Mouse (Mus musculus): ENCODE results near the gene Gm13285. TPM values are rescaled to one million over a fixed set of nuclear protein-coding genes. Genes with fewer than 3 reads are reported as not detected.
"Not testable (repeated sequence)": the region's sequence is repeated elsewhere in the genome, so short reads cannot be mapped to it uniquely, and the experiment has no call there.

Gm13285 gene
- not detected in 2 replicates for total RNA-seq (2017)

- not testable (repeated sequence) for ATAC-seq (ENCODE audit: extremely low read depth, insufficient number of reproducible peaks, low FRiP score, poor library complexity, severe bottlenecking)
Measured at GRCm38 (mm10) chr4:88799365-88799764, at the start of gene Gm13285. Gene Gm13285 (plus strand): TSS chr4:88799665.

- ATAC-seq (ENCODE audit: extremely low read depth, insufficient number of reproducible peaks, low FRiP score, poor library complexity, severe bottlenecking): no peak
Measured at GRCm38 (mm10) chr4:88749926-88750325, 49.5 kb upstream of the Gm13285 start.

- ATAC-seq (ENCODE audit: extremely low read depth, insufficient number of reproducible peaks, low FRiP score, poor library complexity, severe bottlenecking): not testable (repeated sequence)
Measured at GRCm38 (mm10) chr4:88754818-88755340, 44.6 kb upstream of the Gm13285 start, which contains the start of gene Gm13271. Gene Gm13271 (plus strand): TSS chr4:88754868.

GRCm38 (mm10) chr4:88756581-88757513, 42.6 kb upstream of the Gm13285 start:
- not testable (repeated sequence) for ATAC-seq (ENCODE audit: extremely low read depth, insufficient number of reproducible peaks, low FRiP score, poor library complexity, severe bottlenecking)

GRCm38 (mm10) chr4:88757628-88758031, 41.8 kb upstream of the Gm13285 start:
- ATAC-seq (ENCODE audit: extremely low read depth, insufficient number of reproducible peaks, low FRiP score, poor library complexity, severe bottlenecking): peak; percentile 100

- ATAC-seq (ENCODE audit: extremely low read depth, insufficient number of reproducible peaks, low FRiP score, poor library complexity, severe bottlenecking): not testable (repeated sequence)
Measured at GRCm38 (mm10) chr4:88758751-88759150, 40.7 kb upstream of the Gm13285 start.

GRCm38 (mm10) chr4:88759610-88760268, 39.7 kb upstream of the Gm13285 start, which contains the start of gene Gm13283:
Gene Gm13283 (plus strand): TSS chr4:88760119.
- not testable (repeated sequence) for ATAC-seq (ENCODE audit: extremely low read depth, insufficient number of reproducible peaks, low FRiP score, poor library complexity, severe bottlenecking)

- not testable (repeated sequence) for ATAC-seq (ENCODE audit: extremely low read depth, insufficient number of reproducible peaks, low FRiP score, poor library complexity, severe bottlenecking)
Measured at GRCm38 (mm10) chr4:88760431-88760830, 39.0 kb upstream of the Gm13285 start.

GRCm38 (mm10) chr4:88761776-88762175, 37.7 kb upstream of the Gm13285 start:
- not testable (repeated sequence) for ATAC-seq (ENCODE audit: extremely low read depth, insufficient number of reproducible peaks, low FRiP score, poor library complexity, severe bottlenecking)

- ATAC-seq (ENCODE audit: extremely low read depth, insufficient number of reproducible peaks, low FRiP score, poor library complexity, severe bottlenecking): not testable (repeated sequence)
Measured at GRCm38 (mm10) chr4:88762341-88762740, 37.1 kb upstream of the Gm13285 start.

GRCm38 (mm10) chr4:88763384-88764018, 36.0 kb upstream of the Gm13285 start:
- ATAC-seq (ENCODE audit: extremely low read depth, insufficient number of reproducible peaks, low FRiP score, poor library complexity, severe bottlenecking): peak; percentile 85

GRCm38 (mm10) chr4:88773534-88773933, 25.9 kb upstream of the Gm13285 start, which contains the start of gene Gm13290:
Gene Gm13290 (plus strand): TSS chr4:88773834.
- ATAC-seq (ENCODE audit: extremely low read depth, insufficient number of reproducible peaks, low FRiP score, poor library complexity, severe bottlenecking): not testable (repeated sequence)

- not testable (repeated sequence) for ATAC-seq (ENCODE audit: extremely low read depth, insufficient number of reproducible peaks, low FRiP score, poor library complexity, severe bottlenecking)
Measured at GRCm38 (mm10) chr4:88776622-88777021, 22.8 kb upstream of the Gm13285 start, which contains the start of gene Gm13289. Gene Gm13289 (plus strand): TSS chr4:88776922.

- not testable (repeated sequence) for ATAC-seq (ENCODE audit: extremely low read depth, insufficient number of reproducible peaks, low FRiP score, poor library complexity, severe bottlenecking)
Measured at GRCm38 (mm10) chr4:88779550-88779949, 19.9 kb upstream of the Gm13285 start, which contains the start of gene Gm13272. Gene Gm13272 (plus strand): TSS chr4:88779850.

- not testable (repeated sequence) for ATAC-seq (ENCODE audit: extremely low read depth, insufficient number of reproducible peaks, low FRiP score, poor library complexity, severe bottlenecking)
Measured at GRCm38 (mm10) chr4:88780320-88780719, 19.1 kb upstream of the Gm13285 start.

GRCm38 (mm10) chr4:88781831-88782230, 17.6 kb upstream of the Gm13285 start, which contains the start of gene Ifnz:
Gene Ifnz (plus strand): TSS chr4:88782131.
- ATAC-seq (ENCODE audit: extremely low read depth, insufficient number of reproducible peaks, low FRiP score, poor library complexity, severe bottlenecking): not testable (repeated sequence)

- ATAC-seq (ENCODE audit: extremely low read depth, insufficient number of reproducible peaks, low FRiP score, poor library complexity, severe bottlenecking): not testable (repeated sequence)
Measured at GRCm38 (mm10) chr4:88782335-88782734, 17.1 kb upstream of the Gm13285 start.

GRCm38 (mm10) chr4:88785409-88785808, 14.1 kb upstream of the Gm13285 start, which contains the start of gene Gm13276:
Gene Gm13276 (plus strand): TSS chr4:88785709.
- ATAC-seq (ENCODE audit: extremely low read depth, insufficient number of reproducible peaks, low FRiP score, poor library complexity, severe bottlenecking): not testable (repeated sequence)

Data from neutrophil, adult 5-6 weeks (primary cell).